Mouse (Mus musculus): ENCODE measurements around the gene Pcna. TPM values are rescaled to one million over a fixed set of nuclear protein-coding genes. Genes with fewer than 3 reads are reported as not detected.
"Not testable (repeated sequence)": the region's sequence is repeated elsewhere in the genome, so short reads cannot be mapped to it uniquely, and the experiment has no call there.

Pcna gene
- polyA plus RNA-seq, 1 experiment from 2014 or later: 212 TPM

DNA sequence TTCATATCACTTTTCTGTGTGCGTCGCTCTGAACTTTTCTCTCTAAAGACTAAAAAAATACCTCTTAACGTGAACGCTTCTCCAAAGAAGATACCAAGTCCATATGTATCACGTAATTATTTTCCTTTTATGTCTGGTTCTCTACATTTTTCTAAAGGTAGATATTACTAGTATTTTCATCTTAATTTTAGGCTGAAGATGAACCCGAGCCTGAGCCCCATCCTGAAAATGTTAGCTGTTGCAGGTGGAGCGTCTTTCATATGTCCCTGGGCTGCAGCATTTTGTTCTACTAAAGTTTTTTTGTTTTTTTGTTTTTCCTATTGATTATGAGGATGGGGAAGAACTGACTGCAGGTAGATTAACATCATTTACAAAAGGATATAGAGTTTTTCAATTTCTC lies 489 bp upstream of the Pcna start:
- WGBS (ENCODE audit: insufficient replicate concordance): 1% methylated on average over 7 of the region's 7 CpGs
- Histone ChIP-seq H3K27me3 (ENCODE audit: control insufficient read depth, insufficient read depth, low read length) (no peaks in the 10 kb centered on the region), H3K4me1 (ENCODE audit: control insufficient read depth, insufficient read depth, low read length) (peaks cover 2% of the 10 kb centered on the region), H3K9me3 (replicated peaks; ENCODE audit: control insufficient read depth, low read length) (no peaks in the 10 kb centered on the region), H3K4me3 (ENCODE audit: low read depth, low read length) (peak overlapping the region; percentile 72), H3K36me3 (ENCODE audit: control insufficient read depth, insufficient read depth, low read length) (peaks cover 11% of the 10 kb centered on the region; the same call in 1 of the 2 replicates), H3K4me2 (peak overlapping the region; percentile 70), H3K27ac (ENCODE audit: low read depth, low read length) (peak overlapping the region; percentile 82), H3K9ac (ENCODE audit: low read depth, low read length) (peak overlapping the region; percentile 84)
- no peak for ATAC-seq (replicated peaks; ENCODE audit: insufficient number of reproducible peaks, low FRiP score, low TSS enrichment)

DNA sequence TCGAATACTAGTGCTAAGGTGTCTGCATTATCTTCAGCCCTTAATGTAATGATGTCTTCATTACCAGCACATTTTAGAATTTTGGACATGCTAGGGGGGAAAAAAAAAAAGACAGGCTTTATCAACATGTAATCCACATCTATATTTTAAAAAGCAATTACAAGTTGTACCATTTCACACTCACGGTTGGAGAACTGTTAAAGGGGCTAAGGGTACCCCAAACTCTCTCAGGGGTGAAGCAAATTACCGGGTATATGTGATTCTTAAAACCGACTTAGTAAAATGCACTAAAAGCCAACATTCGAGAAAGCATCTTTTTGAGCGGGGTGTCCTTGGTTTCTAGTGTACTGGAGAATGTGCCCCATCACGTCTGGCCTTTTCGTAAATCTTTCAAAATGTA lies 1.2 kb downstream of the Pcna start:
- Histone ChIP-seq H3K4me2 (peak overlapping the region; percentile 70), H3K36me3 (ENCODE audit: control insufficient read depth, insufficient read depth, low read length) (peaks cover 11% of the 10 kb centered on the region; the same call in 1 of the 2 replicates), H3K4me1 (ENCODE audit: control insufficient read depth, insufficient read depth, low read length) (peaks cover 6% of the 10 kb centered on the region), H3K9ac (ENCODE audit: low read depth, low read length) (peak overlapping the region; percentile 84), H3K27me3 (ENCODE audit: control insufficient read depth, insufficient read depth, low read length) (no peaks in the 10 kb centered on the region), H3K27ac (ENCODE audit: low read depth, low read length) (peak overlapping the region; percentile 82), H3K4me3 (ENCODE audit: low read depth, low read length) (peak overlapping the region; percentile 72), H3K9me3 (replicated peaks; ENCODE audit: control insufficient read depth, low read length) (no peaks in the 10 kb centered on the region)
- no peak for ATAC-seq (replicated peaks; ENCODE audit: insufficient number of reproducible peaks, low FRiP score, low TSS enrichment)
- WGBS (ENCODE audit: insufficient replicate concordance): 13% methylated on average over 8 of the region's 8 CpGs

DNA sequence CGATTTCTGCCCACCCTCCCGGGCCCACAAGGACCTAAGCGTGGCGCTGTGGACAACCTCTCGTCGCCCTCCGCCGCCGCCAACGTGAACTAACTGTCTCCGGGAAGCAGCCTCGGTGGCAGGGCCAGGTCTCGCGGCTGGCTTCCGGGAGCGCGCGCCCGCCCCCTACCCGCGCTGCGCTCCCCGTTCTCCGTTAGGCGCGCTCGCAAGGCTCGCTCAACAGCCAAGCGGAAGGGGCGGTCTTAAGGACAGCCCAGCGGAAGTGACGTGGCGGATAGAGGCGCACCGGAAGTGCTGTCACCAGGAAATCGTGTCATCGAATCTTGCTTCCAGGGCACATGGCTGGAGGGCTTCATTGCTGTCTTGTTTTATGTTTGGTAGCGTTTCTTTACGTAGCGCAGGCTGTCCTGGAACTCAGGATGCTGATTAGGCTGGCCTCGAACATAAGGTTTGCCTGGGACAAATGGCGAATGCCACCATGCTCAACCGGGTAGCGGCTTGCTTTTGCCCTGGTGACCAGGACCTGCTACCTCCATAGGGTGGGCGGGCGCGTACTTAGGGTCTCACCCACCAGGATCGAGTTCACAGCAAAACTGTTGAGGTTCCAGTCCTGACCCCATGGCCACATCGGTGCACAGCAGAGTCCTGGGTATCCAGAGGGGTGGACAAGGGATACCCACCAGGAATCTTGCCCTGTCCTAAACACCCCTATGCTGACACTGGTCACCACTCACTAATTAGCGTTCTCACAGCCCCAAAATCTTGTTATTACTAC lies 5.4 kb downstream of the Pcna start, which contains the start of gene Tmem230:
Tmem230 (minus strand) TSS at position 269 of the 775 bp plus-strand sequence.
- peaks cover 6% of the 10 kb centered on the region for H3K4me1 ChIP-seq (ENCODE audit: control insufficient read depth, insufficient read depth, low read length)
- peaks cover 15% of the 10 kb centered on the region for H3K36me3 ChIP-seq (ENCODE audit: control insufficient read depth, insufficient read depth, low read length)
- H3K4me3 ChIP-seq (ENCODE audit: low read depth, low read length): peak within 1 kb of the TSS; percentile 64
- 4% methylated on average over 50 of the region's 50 CpGs for WGBS (ENCODE audit: insufficient replicate concordance)
- peak within 1 kb of the TSS; percentile 82 for H3K9ac ChIP-seq (ENCODE audit: low read depth, low read length)
- H3K27me3 ChIP-seq (ENCODE audit: control insufficient read depth, insufficient read depth, low read length): no peaks in the 10 kb centered on the region
- no peaks in the 10 kb centered on the region for H3K9me3 ChIP-seq (replicated peaks; ENCODE audit: control insufficient read depth, low read length)
- peak; percentile 90 for ATAC-seq (replicated peaks; ENCODE audit: insufficient number of reproducible peaks, low FRiP score, low TSS enrichment)
- peak within 1 kb of the TSS; percentile 80 for H3K27ac ChIP-seq (ENCODE audit: low read depth, low read length)
- peak within 1 kb of the TSS; percentile 87 for H3K4me2 ChIP-seq

DNA sequence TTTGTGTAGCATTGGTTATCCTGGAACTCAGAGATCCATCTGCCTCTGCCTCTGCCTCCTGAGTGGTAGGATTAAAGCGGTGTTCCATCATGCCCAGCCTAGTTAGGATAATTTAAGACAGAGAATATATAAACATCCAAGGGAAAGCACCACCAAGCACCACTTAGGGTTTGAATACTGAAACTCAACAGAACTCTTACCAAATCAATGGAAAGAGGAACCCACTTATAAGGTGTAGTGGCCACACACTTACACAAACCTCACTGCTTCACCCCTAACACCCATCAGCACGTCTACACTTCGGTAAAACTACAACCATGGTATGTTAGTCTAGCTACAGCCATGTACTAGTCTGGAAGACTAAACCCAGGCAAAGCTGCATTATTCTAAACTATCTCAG lies 9.7 kb downstream of the Pcna start:
- Histone ChIP-seq H3K9me3 (replicated peaks; ENCODE audit: control insufficient read depth, low read length) (no peaks in the 10 kb centered on the region), H3K27me3 (ENCODE audit: control insufficient read depth, insufficient read depth, low read length) (no peaks in the 10 kb centered on the region), H3K4me2 (no peak overlapping the region), H3K4me3 (ENCODE audit: low read depth, low read length) (no peak overlapping the region), H3K4me1 (ENCODE audit: control insufficient read depth, insufficient read depth, low read length) (0 out of 2 replicates have a peak, but pooled peaks cover 4% of the 10 kb centered on the region), H3K36me3 (ENCODE audit: control insufficient read depth, insufficient read depth, low read length) (peaks cover 5% of the 10 kb centered on the region), H3K9ac (ENCODE audit: low read depth, low read length) (no peak overlapping the region), H3K27ac (ENCODE audit: low read depth, low read length) (no peak overlapping the region)
- WGBS (ENCODE audit: insufficient replicate concordance): 93% methylated on average over 3 of the region's 3 CpGs
- ATAC-seq (replicated peaks; ENCODE audit: insufficient number of reproducible peaks, low FRiP score, low TSS enrichment): no peak

DNA sequence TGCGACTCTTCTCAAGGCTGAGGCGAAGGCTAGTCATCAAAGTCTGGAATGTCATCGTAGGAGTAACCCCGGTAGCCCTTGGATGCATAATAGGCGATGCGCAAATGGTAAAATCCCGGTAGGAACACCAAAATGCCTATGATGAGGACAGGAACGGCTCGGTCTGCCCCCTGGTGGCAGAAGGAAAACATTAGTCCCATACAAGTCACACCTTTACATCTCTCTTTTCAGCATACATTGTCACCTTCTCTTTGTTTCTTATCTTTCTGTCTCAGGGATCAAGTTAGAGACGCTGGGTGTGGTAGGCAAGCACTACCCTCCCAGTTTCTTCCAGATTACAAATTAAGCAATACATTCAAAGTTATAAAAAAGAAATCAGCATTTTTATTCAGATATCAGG lies 12.7 kb downstream of the Pcna start:
- H3K9ac ChIP-seq (ENCODE audit: low read depth, low read length); H3K4me1 ChIP-seq (ENCODE audit: control insufficient read depth, insufficient read depth, low read length); H3K4me3 ChIP-seq (ENCODE audit: low read depth, low read length); ATAC-seq (replicated peaks; ENCODE audit: insufficient number of reproducible peaks, low FRiP score, low TSS enrichment); H3K27me3 ChIP-seq (ENCODE audit: control insufficient read depth, insufficient read depth, low read length); H3K9me3 ChIP-seq (replicated peaks; ENCODE audit: control insufficient read depth, low read length); H3K36me3 ChIP-seq (ENCODE audit: control insufficient read depth, insufficient read depth, low read length); H3K4me2 ChIP-seq; H3K27ac ChIP-seq (ENCODE audit: low read depth, low read length): not testable (repeated sequence)
- WGBS (ENCODE audit: insufficient replicate concordance): 17% methylated on average over 7 of the region's 10 CpGs

DNA sequence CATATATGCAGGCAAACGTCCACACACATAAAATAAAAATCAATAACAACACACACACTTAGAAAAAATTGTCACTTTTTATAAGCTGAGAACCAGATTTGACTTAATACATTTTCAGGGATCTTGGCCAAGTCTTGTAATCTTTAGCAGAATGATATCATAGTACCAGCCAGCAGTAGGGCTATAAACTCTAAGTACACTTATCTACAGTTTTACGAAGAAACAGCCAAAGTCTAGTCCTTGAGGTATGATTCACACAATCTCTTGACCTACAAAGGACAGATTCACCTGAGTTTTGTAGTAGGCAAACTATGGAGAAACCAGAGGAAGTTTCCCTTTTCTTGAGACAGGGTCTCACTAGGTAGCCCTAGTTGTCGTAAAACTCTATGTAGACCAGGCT lies 13.7 kb downstream of the Pcna start:
- H3K4me2 ChIP-seq; H3K36me3 ChIP-seq (ENCODE audit: control insufficient read depth, insufficient read depth, low read length); H3K27ac ChIP-seq (ENCODE audit: low read depth, low read length); ATAC-seq (replicated peaks; ENCODE audit: insufficient number of reproducible peaks, low FRiP score, low TSS enrichment); H3K4me3 ChIP-seq (ENCODE audit: low read depth, low read length); H3K27me3 ChIP-seq (ENCODE audit: control insufficient read depth, insufficient read depth, low read length); H3K9ac ChIP-seq (ENCODE audit: low read depth, low read length); H3K4me1 ChIP-seq (ENCODE audit: control insufficient read depth, insufficient read depth, low read length); H3K9me3 ChIP-seq (replicated peaks; ENCODE audit: control insufficient read depth, low read length): not testable (repeated sequence)
- 79% methylated on average over 3 of the region's 3 CpGs for WGBS (ENCODE audit: insufficient replicate concordance)

DNA sequence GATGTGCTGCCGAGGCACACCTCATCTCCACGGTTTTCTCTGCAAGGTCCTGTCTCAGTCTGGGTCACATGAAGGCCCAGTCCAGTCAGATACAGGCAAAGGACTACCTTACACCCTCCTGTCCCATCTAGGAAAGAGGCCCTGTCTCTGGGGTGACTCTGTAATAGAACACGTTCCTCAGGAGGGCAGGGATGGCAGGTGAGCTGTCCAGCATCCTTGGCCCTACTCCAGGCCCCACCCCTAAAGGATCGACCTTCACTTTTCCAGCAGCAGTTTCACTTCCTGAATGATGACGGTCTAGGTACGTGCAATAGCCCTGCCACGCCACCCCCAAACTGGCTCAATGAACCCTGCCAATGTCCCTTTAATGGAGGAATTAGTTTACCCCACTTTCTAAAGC lies 17.1 kb downstream of the Pcna start:
- Histone ChIP-seq H3K4me1 (ENCODE audit: control insufficient read depth, insufficient read depth, low read length) (no peaks in the 10 kb centered on the region), H3K27me3 (ENCODE audit: control insufficient read depth, insufficient read depth, low read length) (no peaks in the 10 kb centered on the region), H3K9me3 (replicated peaks; ENCODE audit: control insufficient read depth, low read length) (no peaks in the 10 kb centered on the region), H3K9ac (ENCODE audit: low read depth, low read length) (no peak overlapping the region), H3K4me3 (ENCODE audit: low read depth, low read length) (no peak overlapping the region), H3K36me3 (ENCODE audit: control insufficient read depth, insufficient read depth, low read length) (no peaks in the 10 kb centered on the region), H3K27ac (ENCODE audit: low read depth, low read length) (no peak overlapping the region), H3K4me2 (no peak overlapping the region)
- WGBS (ENCODE audit: insufficient replicate concordance): 68% methylated on average over 7 of the region's 7 CpGs
- no peak for ATAC-seq (replicated peaks; ENCODE audit: insufficient number of reproducible peaks, low FRiP score, low TSS enrichment)

DNA sequence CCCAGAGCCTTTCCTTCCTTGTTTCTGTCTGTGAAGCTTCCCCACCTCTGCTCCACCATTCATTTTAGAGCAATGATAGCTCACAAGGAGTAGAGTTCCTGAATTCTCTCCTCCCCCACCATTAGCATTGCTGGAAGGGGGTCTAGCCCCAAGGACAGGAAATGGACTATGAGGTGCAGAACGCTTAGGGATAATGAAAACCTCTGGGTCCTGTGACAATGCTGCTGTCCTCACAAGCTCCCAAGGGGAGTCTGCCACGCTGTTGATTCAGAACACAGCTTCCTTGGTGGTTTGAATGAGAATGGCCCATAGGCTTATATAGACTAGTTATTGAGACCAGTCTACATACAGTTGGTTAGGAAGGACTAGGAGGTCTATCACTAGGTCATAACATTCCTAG lies 17.8 kb downstream of the Pcna start:
- H3K9ac ChIP-seq (ENCODE audit: low read depth, low read length): no peak overlapping the region
- no peaks in the 10 kb centered on the region for H3K36me3 ChIP-seq (ENCODE audit: control insufficient read depth, insufficient read depth, low read length)
- H3K4me3 ChIP-seq (ENCODE audit: low read depth, low read length): no peak overlapping the region
- no peaks in the 10 kb centered on the region for H3K4me1 ChIP-seq (ENCODE audit: control insufficient read depth, insufficient read depth, low read length)
- no peak overlapping the region for H3K27ac ChIP-seq (ENCODE audit: low read depth, low read length)
- H3K9me3 ChIP-seq (replicated peaks; ENCODE audit: control insufficient read depth, low read length): no peaks in the 10 kb centered on the region
- ATAC-seq (replicated peaks; ENCODE audit: insufficient number of reproducible peaks, low FRiP score, low TSS enrichment): no peak
- WGBS (ENCODE audit: insufficient replicate concordance): 22% methylated on average over 2 of the region's 2 CpGs
- H3K27me3 ChIP-seq (ENCODE audit: control insufficient read depth, insufficient read depth, low read length): no peaks in the 10 kb centered on the region
- H3K4me2 ChIP-seq: no peak overlapping the region
